Mouse (Mus musculus) frontal cortex, postnatal 25 days (tissue): ENCODE data around the gene Brd9.
"Not testable (repeated sequence)": the region's sequence is repeated elsewhere in the genome, so short reads cannot be mapped to it uniquely, and the experiment has no call there.

ENCODE experiments used
- DNase-seq, 2 experiments: peaks; one replicate each; pipeline ENCODE4 v3.0.0; 2022; ENCODE audit warnings: low spot score in 2 of 2

Brd9 gene

GRCm38 (mm10) chr13:73990761-73991160, 53.1 kb downstream of the Brd9 start:
- no peak for DNase-seq

GRCm38 (mm10) chr13:73991267-73991666, 53.7 kb downstream of the Brd9 start:
- DNase-seq = no peak

- DNase-seq = no peak
Observed at GRCm38 (mm10) chr13:73996456-73996855, 58.8 kb downstream of the Brd9 start.

GRCm38 (mm10) chr13:74000519-74000918, 62.9 kb downstream of the Brd9 start:
- no peak for DNase-seq

GRCm38 (mm10) chr13:74000961-74001360, 63.4 kb downstream of the Brd9 start:
- no peak for DNase-seq

GRCm38 (mm10) chr13:74001492-74001891, 63.9 kb downstream of the Brd9 start:
- no peak for DNase-seq

- DNase-seq = not testable (repeated sequence)
Observed at GRCm38 (mm10) chr13:74006881-74007280, 69.3 kb downstream of the Brd9 start.

GRCm38 (mm10) chr13:74008216-74008615, 70.6 kb downstream of the Brd9 start:
- DNase-seq = not testable (repeated sequence)

GRCm38 (mm10) chr13:74008948-74009718, 71.5 kb downstream of the Brd9 start, which contains the start of gene Tppp:
Gene Tppp (plus strand): TSS chr13:74009407.
- peak; percentile 87 for DNase-seq

- peak; percentile 67 for DNase-seq
Observed at GRCm38 (mm10) chr13:74009791-74010614, 72.4 kb downstream of the Brd9 start.
